Mouse (Mus musculus) lung, adult 2 months (tissue): Measurements from ENCODE around the gene Tjp1. TPM values are rescaled to one million over a fixed set of nuclear protein-coding genes. Genes with fewer than 3 reads are reported as not detected.

Experiments
- DNase-seq: peaks from one replicate; pipeline ENCODE4 v3.0.0; 2022
- H3K4me1 ChIP-seq: fragments of 200-500 bp; 2 replicates; pipeline ENCODE4 v1.6.1; 2011; ENCODE audit warnings: low read length; ENCODE audit not compliant: control insufficient read depth, insufficient read depth
- H3K4me3 ChIP-seq: fragments of 200-500 bp; replicated peaks from 2 replicates; pipeline ENCODE3; 2011; ENCODE audit warnings: low read depth, mild to moderate bottlenecking, control low read depth, low read length; ENCODE audit errors: extremely low read depth
- CTCF ChIP-seq: fragments of 200-500 bp; IDR thresholded peaks from 2 replicates; pipeline ENCODE4 v1.5.1; 2011; ENCODE audit warnings: mild to moderate bottlenecking, low read length, control low read depth; ENCODE audit not compliant: insufficient read depth
- POLR2A ChIP-seq: fragments of 200-500 bp; IDR thresholded peaks from 2 replicates; pipeline ENCODE4 v1.6.1; 2011; ENCODE audit warnings: low read depth, mild to moderate bottlenecking, control low read depth, low read length, borderline replicate concordance; ENCODE audit errors: extremely low read depth
- WGBS: fragments of 180-500 bp; shearing (Covaris S2); methylation state at CpG from one replicate; pipeline ENCODE4 v1.1.7; 2018; 5-methylcytosine and 5-hydroxymethylcytosine counted together
- polyA plus RNA-seq: library from polyadenylated mRNA; depleted of rRNA; stranded (reverse); fragments of >200 nt; gene quantifications from 2 replicates; pipeline ENCODE4 v1.2.3, GENCODE M21; 2012

The Tjp1 gene
- polyA plus RNA-seq, 1 experiment = 64.8 TPM

- peak; percentile 94 for DNase-seq
- TF ChIP-seq CTCF (no peak), POLR2A (peak; percentile 75)
- under 1% methylated on average over 87 of the region's 92 CpGs for WGBS
- Histone ChIP-seq H3K4me3 (peak overlapping the region; percentile 86), H3K4me1 (peaks cover 11% of the 10 kb centered on the region; the same call in 1 of the 2 replicates)
These were observed 156.6 kb downstream of the Tjp1 start for GRCm38 (mm10) chr7:65370787-65371616.

GRCm38 (mm10) chr7:65370381-65370786, 157.2 kb downstream of the Tjp1 start:
- H3K4me3 ChIP-seq = peak overlapping the region; percentile 86
- 3% methylated on average over 41 of the region's 46 CpGs for WGBS
- H3K4me1 ChIP-seq = peaks cover 9% of the 10 kb centered on the region; the same call in 1 of the 2 replicates
- no peak for TF ChIP-seq CTCF
- TF ChIP-seq POLR2A = no peak
- DNase-seq = peak; percentile 59

- Histone ChIP-seq H3K4me3 (peak overlapping the region; percentile 86), H3K4me1 (peaks cover 6% of the 10 kb centered on the region; the same call in 1 of the 2 replicates)
- 11% methylated on average over 5 of the region's 5 CpGs for WGBS
- DNase-seq = no peak
- TF ChIP-seq CTCF (no peak), POLR2A (no peak)
These were observed 158.5 kb downstream of the Tjp1 start for GRCm38 (mm10) chr7:65369101-65369500.

- Histone ChIP-seq H3K4me1 (peaks cover 13% of the 10 kb centered on the region), H3K4me3 (peak overlapping the region; percentile 41)
- TF ChIP-seq POLR2A = no peak
- no peak for TF ChIP-seq CTCF
- DNase-seq = no peak
- 34% methylated on average over 16 of the region's 16 CpGs for WGBS
These were observed 160.0 kb downstream of the Tjp1 start for GRCm38 (mm10) chr7:65367386-65368245.

- TF ChIP-seq POLR2A = no peak
- no peak for TF ChIP-seq CTCF
- 8% methylated on average over 1 of the region's 1 CpGs for WGBS
- no peak for DNase-seq
- Histone ChIP-seq H3K4me3 (no peak overlapping the region), H3K4me1 (peaks cover 13% of the 10 kb centered on the region)
These were observed 161.4 kb downstream of the Tjp1 start for GRCm38 (mm10) chr7:65366153-65366552.

GRCm38 (mm10) chr7:65365560-65365959, 162.0 kb downstream of the Tjp1 start:
- 65% methylated on average over 4 of the region's 4 CpGs for WGBS

GRCm38 (mm10) chr7:65360278-65360677, 167.3 kb downstream of the Tjp1 start:
- Histone ChIP-seq H3K4me3 (no peak overlapping the region), H3K4me1 (peaks cover 43% of the 10 kb centered on the region)
- no peak for DNase-seq
- 35% methylated on average over 3 of the region's 3 CpGs for WGBS
- TF ChIP-seq CTCF (no peak), POLR2A (no peak)

More at GRCm38 (mm10) chr7:65365560-65365959, 162.0 kb downstream of the Tjp1 start:
- H3K4me1 ChIP-seq = peaks cover 13% of the 10 kb centered on the region
- TF ChIP-seq POLR2A (no peak), CTCF (no peak)
- H3K4me3 ChIP-seq = no peak overlapping the region
- no peak for DNase-seq

GRCm38 (mm10) chr7:65359774-65360173, 167.8 kb downstream of the Tjp1 start:
- peaks cover 43% of the 10 kb centered on the region for H3K4me1 ChIP-seq
- no peak overlapping the region for H3K4me3 ChIP-seq
- 31% methylated on average over 8 of the region's 8 CpGs for whole genome bisulfite sequencing
- no peak for TF ChIP-seq POLR2A
- no peak for TF ChIP-seq CTCF
- DNase-seq = no peak

GRCm38 (mm10) chr7:65357538-65357937, 170.0 kb downstream of the Tjp1 start:
- TF ChIP-seq POLR2A = no peak
- TF ChIP-seq CTCF = no peak
- 8% methylated on average over 1 of the region's 1 CpGs for WGBS
- Histone ChIP-seq H3K4me3 (no peak overlapping the region), H3K4me1 (peaks cover 32% of the 10 kb centered on the region)
- DNase-seq = no peak
